Mouse (Mus musculus): ENCODE results near the gene Hook1. TPM values are rescaled to one million over a fixed set of nuclear protein-coding genes. Genes with fewer than 3 reads are reported as not detected.
A peak's percentile ranks its signal among the peaks of the same experiment; 100 is the strongest.

Gene Hook1
- polyA plus RNA-seq (2015; fragmentation: Nextera tagmentation; extraction: Ambion mirVana), result 31.1 and 34.9 TPM in 2 replicates

DNA sequence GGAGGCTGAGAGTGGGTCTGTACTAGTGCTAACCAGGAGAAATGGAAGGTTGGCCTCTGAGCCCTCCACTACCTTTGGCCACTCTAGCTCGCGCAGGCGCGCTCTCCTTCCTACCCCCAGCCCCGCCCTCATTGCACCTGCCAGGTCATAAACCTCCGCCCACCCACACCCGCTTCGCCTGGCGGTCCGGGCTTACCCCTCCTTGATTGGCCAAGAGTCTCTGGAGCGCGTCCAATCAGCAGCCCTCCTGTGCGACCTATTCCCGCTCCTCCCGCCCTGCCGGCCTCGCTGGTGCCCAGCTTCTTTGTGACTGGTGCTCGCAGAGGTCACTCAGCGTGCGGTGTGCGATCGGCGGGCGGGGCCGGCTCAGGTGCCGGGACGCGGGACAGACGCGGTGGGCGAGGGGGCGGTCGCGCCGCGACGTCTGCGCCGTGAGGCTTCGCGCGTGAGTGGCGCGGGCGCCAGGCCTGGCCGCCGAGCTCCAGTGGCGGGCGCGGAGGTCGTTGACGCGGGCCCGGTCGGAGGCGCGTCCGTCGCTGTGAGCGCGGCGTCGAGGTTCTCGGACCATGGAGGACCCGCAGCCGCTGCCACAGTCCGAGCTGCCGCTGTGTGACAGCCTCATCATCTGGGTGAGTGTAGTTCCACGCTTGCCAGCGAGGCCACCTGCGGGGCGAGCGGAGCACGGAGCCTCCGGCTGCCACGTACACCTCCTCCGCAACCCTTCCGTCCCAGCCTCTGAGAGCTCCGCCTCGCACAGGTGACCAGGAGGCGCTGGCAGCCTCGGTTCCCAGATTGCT, at the start of gene Hook1:
Gene Hook1, plus strand, starts transcription at position 313 of the 797 bp plus-strand sequence.
- ATAC-seq, result peak; percentile 100
- no peaks in the 10 kb centered on the region for H3K9me3 ChIP-seq (ENCODE audit: control insufficient read depth, low read length)
- peak within 1 kb of the TSS; percentile 79 for H3K9ac ChIP-seq (ENCODE audit: low read depth, low read length)
- no peaks in the 10 kb centered on the region for H3K4me1 ChIP-seq (ENCODE audit: control insufficient read depth, insufficient read depth, low read length)
- no peaks in the 10 kb centered on the region for H3K36me3 ChIP-seq (ENCODE audit: control insufficient read depth, insufficient read depth, low read length)
- H3K27me3 ChIP-seq (replicated peaks; ENCODE audit: control insufficient read depth, insufficient read depth, low read length), result no peaks in the 10 kb centered on the region
- H3K27ac ChIP-seq (ENCODE audit: low read length), result peak within 1 kb of the TSS; percentile 79
- H3K4me2 ChIP-seq (ENCODE audit: low read depth, low read length), result peak within 1 kb of the TSS; percentile 79
- peak within 1 kb of the TSS; percentile 75 for H3K4me3 ChIP-seq (ENCODE audit: low read length)
- under 1% methylated on average over 80 of the region's 82 CpGs for WGBS

- Histone ChIP-seq H3K36me3 (ENCODE audit: control insufficient read depth, insufficient read depth, low read length) (no peaks in the 10 kb centered on the region), H3K27me3 (replicated peaks; ENCODE audit: control insufficient read depth, insufficient read depth, low read length) (no peaks in the 10 kb centered on the region), H3K4me1 (ENCODE audit: control insufficient read depth, insufficient read depth, low read length) (no peaks in the 10 kb centered on the region), H3K4me2 (ENCODE audit: low read depth, low read length) (no peak overlapping the region), H3K27ac (ENCODE audit: low read length) (no peak overlapping the region), H3K9me3 (ENCODE audit: control insufficient read depth, low read length) (no peaks in the 10 kb centered on the region), H3K4me3 (ENCODE audit: low read length) (no peak overlapping the region), H3K9ac (ENCODE audit: low read depth, low read length) (no peak overlapping the region)
- WGBS, result 55% methylated on average over 6 of the region's 6 CpGs
- no peak for ATAC-seq
Measured at GRCm38 (mm10) chr4:95917703-95918102, 49.3 kb upstream of the Hook1 start.

- Histone ChIP-seq H3K9me3 (ENCODE audit: control insufficient read depth, low read length) (no peaks in the 10 kb centered on the region), H3K4me2 (ENCODE audit: low read depth, low read length) (no peak overlapping the region), H3K36me3 (ENCODE audit: control insufficient read depth, insufficient read depth, low read length) (no peaks in the 10 kb centered on the region), H3K27ac (ENCODE audit: low read length) (no peak overlapping the region), H3K27me3 (replicated peaks; ENCODE audit: control insufficient read depth, insufficient read depth, low read length) (no peaks in the 10 kb centered on the region), H3K9ac (ENCODE audit: low read depth, low read length) (no peak overlapping the region), H3K4me1 (ENCODE audit: control insufficient read depth, insufficient read depth, low read length) (no peaks in the 10 kb centered on the region), H3K4me3 (ENCODE audit: low read length) (no peak overlapping the region)
- WGBS, result 68% methylated on average over 4 of the region's 4 CpGs
- peak; percentile 65 for ATAC-seq
Measured at GRCm38 (mm10) chr4:95920448-95920847, 46.6 kb upstream of the Hook1 start.

- no peak overlapping the region for H3K4me3 ChIP-seq (ENCODE audit: low read length)
- H3K9ac ChIP-seq (ENCODE audit: low read depth, low read length), result no peak overlapping the region
- no peaks in the 10 kb centered on the region for H3K27me3 ChIP-seq (replicated peaks; ENCODE audit: control insufficient read depth, insufficient read depth, low read length)
- ATAC-seq, result peak; percentile 62
- H3K4me1 ChIP-seq (ENCODE audit: control insufficient read depth, insufficient read depth, low read length), result no peaks in the 10 kb centered on the region
- WGBS, result 17% methylated on average over 7 of the region's 7 CpGs
- no peak overlapping the region for H3K4me2 ChIP-seq (ENCODE audit: low read depth, low read length)
- no peak overlapping the region for H3K27ac ChIP-seq (ENCODE audit: low read length)
- no peaks in the 10 kb centered on the region for H3K36me3 ChIP-seq (ENCODE audit: control insufficient read depth, insufficient read depth, low read length)
- H3K9me3 ChIP-seq (ENCODE audit: control insufficient read depth, low read length), result no peaks in the 10 kb centered on the region
Measured at GRCm38 (mm10) chr4:95924210-95925184, 42.5 kb upstream of the Hook1 start.

GRCm38 (mm10) chr4:95928846-95929245, 38.2 kb upstream of the Hook1 start:
- H3K9me3 ChIP-seq (ENCODE audit: control insufficient read depth, low read length), result no peaks in the 10 kb centered on the region
- ATAC-seq, result no peak
- H3K36me3 ChIP-seq (ENCODE audit: control insufficient read depth, insufficient read depth, low read length), result no peaks in the 10 kb centered on the region
- no peaks in the 10 kb centered on the region for H3K27me3 ChIP-seq (replicated peaks; ENCODE audit: control insufficient read depth, insufficient read depth, low read length)
- H3K9ac ChIP-seq (ENCODE audit: low read depth, low read length), result no peak overlapping the region
- H3K4me3 ChIP-seq (ENCODE audit: low read length), result no peak overlapping the region
- H3K4me1 ChIP-seq (ENCODE audit: control insufficient read depth, insufficient read depth, low read length), result no peaks in the 10 kb centered on the region
- no peak overlapping the region for H3K4me2 ChIP-seq (ENCODE audit: low read depth, low read length)
- 86% methylated on average over 1 of the region's 1 CpGs for WGBS
- H3K27ac ChIP-seq (ENCODE audit: low read length), result no peak overlapping the region

- 0 out of 2 replicates have a peak, but pooled peaks cover 3% of the 10 kb centered on the region for H3K4me1 ChIP-seq (ENCODE audit: control insufficient read depth, insufficient read depth, low read length)
- ATAC-seq, result no peak
- H3K36me3 ChIP-seq (ENCODE audit: control insufficient read depth, insufficient read depth, low read length), result no peaks in the 10 kb centered on the region
- H3K4me2 ChIP-seq (ENCODE audit: low read depth, low read length), result no peak overlapping the region
- WGBS, result 84% methylated on average over 1 of the region's 1 CpGs
- no peaks in the 10 kb centered on the region for H3K27me3 ChIP-seq (replicated peaks; ENCODE audit: control insufficient read depth, insufficient read depth, low read length)
- no peak overlapping the region for H3K27ac ChIP-seq (ENCODE audit: low read length)
- H3K4me3 ChIP-seq (ENCODE audit: low read length), result no peak overlapping the region
- no peaks in the 10 kb centered on the region for H3K9me3 ChIP-seq (ENCODE audit: control insufficient read depth, low read length)
- no peak overlapping the region for H3K9ac ChIP-seq (ENCODE audit: low read depth, low read length)
Measured at GRCm38 (mm10) chr4:95929936-95930335, 37.1 kb upstream of the Hook1 start.

DNA sequence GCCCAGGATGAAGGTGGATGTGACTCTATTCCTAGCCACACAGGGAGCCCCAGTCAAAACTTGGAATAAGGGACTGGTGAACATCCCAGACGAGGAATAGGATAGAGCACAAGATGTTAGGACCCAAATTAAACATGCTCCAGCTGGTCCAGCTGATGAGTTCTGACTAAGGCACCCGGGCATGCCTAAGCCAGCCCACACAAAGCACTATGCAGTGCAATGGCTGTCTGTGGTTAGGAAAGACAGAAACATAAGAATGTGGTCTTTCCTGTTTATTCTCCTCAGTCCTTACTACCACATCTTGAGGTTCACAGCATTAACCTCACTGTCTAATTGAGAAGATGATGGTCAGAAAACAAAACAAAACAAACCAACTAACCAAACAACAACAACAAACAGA, 35.7 kb upstream of the Hook1 start:
- Histone ChIP-seq H3K27ac (ENCODE audit: low read length) (no peak overlapping the region), H3K36me3 (ENCODE audit: control insufficient read depth, insufficient read depth, low read length) (no peaks in the 10 kb centered on the region), H3K4me1 (ENCODE audit: control insufficient read depth, insufficient read depth, low read length) (0 out of 2 replicates have a peak, but pooled peaks cover 3% of the 10 kb centered on the region), H3K27me3 (replicated peaks; ENCODE audit: control insufficient read depth, insufficient read depth, low read length) (no peaks in the 10 kb centered on the region), H3K4me3 (ENCODE audit: low read length) (no peak overlapping the region), H3K9me3 (ENCODE audit: control insufficient read depth, low read length) (no peaks in the 10 kb centered on the region), H3K4me2 (ENCODE audit: low read depth, low read length) (no peak overlapping the region), H3K9ac (ENCODE audit: low read depth, low read length) (no peak overlapping the region)
- 77% methylated on average over 2 of the region's 2 CpGs for WGBS
- no peak for ATAC-seq

DNA sequence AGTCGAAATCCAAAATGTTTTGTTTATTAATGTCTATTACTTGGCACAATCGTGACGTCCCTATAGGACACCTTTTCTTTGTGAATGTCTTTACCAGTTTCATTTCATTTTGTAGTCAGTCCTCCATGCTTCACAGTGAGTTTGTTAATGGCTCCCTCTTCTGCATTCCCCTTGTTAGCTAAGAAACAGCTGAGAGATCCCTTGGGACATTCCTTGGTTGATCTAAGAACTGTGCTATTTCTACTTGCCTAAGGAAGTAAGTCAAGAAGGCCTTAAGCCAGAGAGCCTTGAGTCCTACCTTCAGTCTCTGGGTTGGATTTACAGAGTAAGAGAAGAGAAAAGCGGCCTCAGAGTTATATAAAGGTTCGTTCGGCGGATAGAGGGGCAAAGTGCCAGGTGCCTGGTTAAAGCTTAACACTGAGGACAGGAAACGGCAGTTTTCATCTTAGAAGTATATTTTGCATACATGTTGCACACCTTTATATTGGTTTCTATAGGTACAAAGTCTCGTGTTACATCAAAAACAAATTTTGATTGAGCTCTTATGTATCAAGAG, 33.2 kb upstream of the Hook1 start:
- H3K9ac ChIP-seq (ENCODE audit: low read depth, low read length), result no peak overlapping the region
- H3K4me3 ChIP-seq (ENCODE audit: low read length), result no peak overlapping the region
- H3K27me3 ChIP-seq (replicated peaks; ENCODE audit: control insufficient read depth, insufficient read depth, low read length), result no peaks in the 10 kb centered on the region
- ATAC-seq, result peak; percentile 92
- 72% methylated on average over 9 of the region's 9 CpGs for WGBS
- peak overlapping the region; percentile 80 for H3K27ac ChIP-seq (ENCODE audit: low read length)
- 0 out of 2 replicates have a peak, but pooled peaks cover 3% of the 10 kb centered on the region for H3K4me1 ChIP-seq (ENCODE audit: control insufficient read depth, insufficient read depth, low read length)
- peak overlapping the region; percentile 34; the same call in 1 of the 2 replicates for H3K4me2 ChIP-seq (ENCODE audit: low read depth, low read length)
- no peaks in the 10 kb centered on the region for H3K9me3 ChIP-seq (ENCODE audit: control insufficient read depth, low read length)
- no peaks in the 10 kb centered on the region for H3K36me3 ChIP-seq (ENCODE audit: control insufficient read depth, insufficient read depth, low read length)

All from intestine, embryonic 16.5 days (tissue).